ENCODE assay signal across 26 mouse cellular contexts in the genomic region with DNA sequence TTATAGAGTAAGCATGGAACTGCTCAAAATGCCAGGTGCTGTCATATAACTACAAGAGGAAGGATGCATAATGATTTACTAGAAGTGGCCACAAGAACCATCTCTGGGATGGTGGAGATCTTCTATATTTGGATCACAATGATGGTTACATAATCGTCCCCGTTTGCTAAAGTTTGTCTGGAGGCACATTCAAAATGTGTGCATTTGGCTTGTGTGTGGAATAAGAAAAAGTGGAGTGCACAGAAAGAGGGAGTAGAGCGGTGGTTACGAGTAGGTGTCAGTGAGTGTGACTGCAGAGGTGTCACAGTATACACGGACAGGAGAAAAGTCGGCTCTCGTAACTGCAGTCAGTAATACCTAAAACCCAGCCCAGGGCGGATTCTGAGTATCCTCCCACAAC.
A peak's percentile ranks its signal among the peaks of the same experiment; 100 is the strongest.
DNase-seq lines count a peak whose midpoint lies in the region; ATAC-seq lines count a peak whose summit lies in the region.
"Had no signal": no experiment of that assay in that cellular context is flagged by ENCODE, and none has a peak within 500 bp of the region (broad histone marks: within the 10 kb centered on the region; RNA-seq: fewer than 3 reads in every experiment).

No protein-coding gene starts in this region.

- no peaks in the 10 kb centered on the region for H3K9me3 ChIP-seq in hindbrain, embryonic 14.5 days (ENCODE audit: control insufficient read depth, low read length)
- no peaks in the 10 kb centered on the region for H3K9me3 ChIP-seq in hindbrain, embryonic 13.5 days
- H3K9me3 ChIP-seq in midbrain, embryonic 13.5 days: no peaks in the 10 kb centered on the region
- H3K9me3 ChIP-seq in midbrain, embryonic 11.5 days (ENCODE audit: control insufficient read depth, low read length): no peaks in the 10 kb centered on the region
- H3K9me3 ChIP-seq: embryonic facial prominence, embryonic 15.5 days; forebrain, embryonic 10.5 days; G1E; heart, embryonic 10.5 days; hindbrain, embryonic 15.5 days had no signal

- H3K4me2 ChIP-seq in hindbrain, embryonic 14.5 days (replicated peaks): no peak overlapping the region
- no peak overlapping the region for H3K4me2 ChIP-seq in hindbrain, embryonic 13.5 days
- H3K4me2 ChIP-seq in midbrain, embryonic 13.5 days (replicated peaks): no peak overlapping the region
- H3K4me2 ChIP-seq in midbrain, embryonic 11.5 days: no peak overlapping the region
- H3K4me2 ChIP-seq: embryonic facial prominence, embryonic 15.5 days; hindbrain, embryonic 15.5 days had no signal

- no peak for DNase-seq in frontal cortex, postnatal 10 days (ENCODE audit: low spot score in 2 of 2)
- no peak for DNase-seq in hindbrain, embryonic 14.5 days (ENCODE audit: low spot score)
- DNase-seq in midbrain, embryonic 11.5 days (ENCODE audit: low spot score, missing footprints): no peak
- peak; percentile 77 for DNase-seq in brain, adult 2 months (ENCODE audit: low read depth, low spot score)
- DNase-seq: adrenal gland, adult 8-10 months; adrenal gland, postnatal 36 days; B cell, adult 2 months; cerebellum, adult 11 months; cerebellum, adult 8-10 months; cerebellum, postnatal 14 days; embryo, embryonic 11 days; gastrocnemius, postnatal 10 days; heart, adult 18-20 months; heart, postnatal 10 days; heart, postnatal 4 days had no signal

- peaks cover 10% of the 10 kb centered on the region; the same call in 1 of the 2 replicates for H3K4me1 ChIP-seq in hindbrain, embryonic 14.5 days (replicated peaks; ENCODE audit: control insufficient read depth, insufficient read depth, low read length)
- peaks cover 8% of the 10 kb centered on the region for H3K4me1 ChIP-seq in hindbrain, embryonic 13.5 days (replicated peaks)
- peaks cover 17% of the 10 kb centered on the region for H3K4me1 ChIP-seq in midbrain, embryonic 13.5 days (replicated peaks)
- no peaks in the 10 kb centered on the region for H3K4me1 ChIP-seq in midbrain, embryonic 11.5 days (ENCODE audit: control insufficient read depth, insufficient read depth, low read length)
- H3K4me1 ChIP-seq: embryonic facial prominence, embryonic 15.5 days; heart, embryonic 10.5 days had no signal

- 0 out of 2 replicates have a peak overlapping the region, but pooled peaks have one; percentile 7 for H3K27ac ChIP-seq in hindbrain, embryonic 14.5 days
- no peak overlapping the region for H3K27ac ChIP-seq in hindbrain, embryonic 13.5 days
- H3K27ac ChIP-seq in midbrain, embryonic 13.5 days: 0 out of 2 replicates have a peak overlapping the region, but pooled peaks have one; percentile 60
- H3K27ac ChIP-seq in midbrain, embryonic 11.5 days (ENCODE audit: low read depth, low read length): no peak overlapping the region
- H3K27ac ChIP-seq: embryonic facial prominence, embryonic 15.5 days; forebrain, embryonic 10.5 days; heart, embryonic 10.5 days; hindbrain, embryonic 15.5 days had no signal

- ATAC-seq in frontal cortex, adult (ENCODE audit: low TSS enrichment): peak; percentile 98
- no peak for ATAC-seq in hindbrain, embryonic 14.5 days (ENCODE audit: low FRiP score)
- no peak for ATAC-seq in hindbrain, embryonic 13.5 days (ENCODE audit: low FRiP score)
- ATAC-seq in midbrain, embryonic 13.5 days: no peak
- no peak for ATAC-seq in midbrain, embryonic 11.5 days (ENCODE audit: low FRiP score)
- ATAC-seq: CD4-positive, CD25-positive, alpha-beta regulatory T cell, adult 4 months; forebrain, embryonic 14.5 days had no signal

- no peaks in the 10 kb centered on the region for H3K36me3 ChIP-seq in hindbrain, embryonic 14.5 days (replicated peaks; ENCODE audit: control insufficient read depth, insufficient read depth)
- no peaks in the 10 kb centered on the region for H3K36me3 ChIP-seq in hindbrain, embryonic 13.5 days
- H3K36me3 ChIP-seq in midbrain, embryonic 13.5 days: no peaks in the 10 kb centered on the region
- H3K36me3 ChIP-seq in midbrain, embryonic 11.5 days (ENCODE audit: control insufficient read depth, insufficient read depth, low read length): no peaks in the 10 kb centered on the region
- H3K36me3 ChIP-seq: embryonic facial prominence, embryonic 15.5 days; forebrain, embryonic 10.5 days; G1E; heart, embryonic 10.5 days; hindbrain, embryonic 15.5 days had no signal

- no peak overlapping the region for H3K4me3 ChIP-seq in hindbrain, embryonic 14.5 days (replicated peaks; ENCODE audit: low read length)
- no peak overlapping the region for H3K4me3 ChIP-seq in hindbrain, embryonic 13.5 days
- no peak overlapping the region for H3K4me3 ChIP-seq in midbrain, embryonic 13.5 days (replicated peaks)
- H3K4me3 ChIP-seq in midbrain, embryonic 11.5 days (ENCODE audit: low read depth, low read length): no peak overlapping the region
- H3K4me3 ChIP-seq: embryonic facial prominence, embryonic 15.5 days; erythroblast, embryonic 14.5 days; forebrain, embryonic 10.5 days; heart, embryonic 10.5 days; hindbrain, embryonic 15.5 days had no signal

- WGBS in hindbrain, embryonic 14.5 days: 80% methylated on average over 8 of the region's 8 CpGs
- 86% methylated on average over 8 of the region's 8 CpGs for WGBS in hindbrain, embryonic 13.5 days
- WGBS in midbrain, embryonic 13.5 days: 84% methylated on average over 8 of the region's 8 CpGs
- 92% methylated on average over 8 of the region's 8 CpGs for WGBS in midbrain, embryonic 11.5 days

- H3K9ac ChIP-seq in hindbrain, embryonic 14.5 days: no peak overlapping the region
- H3K9ac ChIP-seq in hindbrain, embryonic 13.5 days: no peak overlapping the region
- no peak overlapping the region for H3K9ac ChIP-seq in midbrain, embryonic 13.5 days (replicated peaks)
- H3K9ac ChIP-seq in midbrain, embryonic 11.5 days (ENCODE audit: low read length): no peak overlapping the region
- H3K9ac ChIP-seq: embryonic facial prominence, embryonic 15.5 days; hindbrain, embryonic 15.5 days had no signal

- no peaks in the 10 kb centered on the region for H3K27me3 ChIP-seq in hindbrain, embryonic 14.5 days (ENCODE audit: control insufficient read depth, insufficient read depth, low read length)
- H3K27me3 ChIP-seq in hindbrain, embryonic 13.5 days: no peaks in the 10 kb centered on the region
- H3K27me3 ChIP-seq in midbrain, embryonic 13.5 days: no peaks in the 10 kb centered on the region
- no peaks in the 10 kb centered on the region for H3K27me3 ChIP-seq in midbrain, embryonic 11.5 days (ENCODE audit: control insufficient read depth, insufficient read depth, low read length)
- H3K27me3 ChIP-seq: embryonic facial prominence, embryonic 15.5 days; hindbrain, embryonic 15.5 days had no signal

Comparison
In these comparisons a context has a peak if more than half of its experiments do, and no peak if none do; other contexts are left out.
1. H3K27ac ChIP-seq: peak in hindbrain, embryonic 14.5 days (single experiment) and midbrain, embryonic 13.5 days (single experiment); none in hindbrain, embryonic 13.5 days (single experiment) and midbrain, embryonic 11.5 days (single experiment).